Mouse (Mus musculus) ES-E14 (cell line): Measurements from ENCODE around the gene Gm10283.

ENCODE experiments used
- CHD2 ChIP-seq: IDR thresholded peaks from 2 replicates; pipeline ENCODE4 v1.6.1; 2014; ENCODE audit warnings: mild to moderate bottlenecking, low read depth, low read length, inconsistent platforms
- HCFC1 ChIP-seq: IDR thresholded peaks from 2 replicates; pipeline ENCODE4 v1.6.1; 2012; ENCODE audit warnings: low read length, inconsistent platforms, borderline replicate concordance; ENCODE audit not compliant: insufficient read depth
- MAFK ChIP-seq: IDR thresholded peaks from 2 replicates; pipeline ENCODE4 v1.6.1; 2014; ENCODE audit warnings: mild to moderate bottlenecking, low read depth, low read length, inconsistent platforms; ENCODE audit not compliant: insufficient read depth
- ZNF384 ChIP-seq: IDR thresholded peaks from 2 replicates; pipeline ENCODE4 v1.6.1; 2012; ENCODE audit warnings: low read depth, low read length, inconsistent platforms

DNA sequence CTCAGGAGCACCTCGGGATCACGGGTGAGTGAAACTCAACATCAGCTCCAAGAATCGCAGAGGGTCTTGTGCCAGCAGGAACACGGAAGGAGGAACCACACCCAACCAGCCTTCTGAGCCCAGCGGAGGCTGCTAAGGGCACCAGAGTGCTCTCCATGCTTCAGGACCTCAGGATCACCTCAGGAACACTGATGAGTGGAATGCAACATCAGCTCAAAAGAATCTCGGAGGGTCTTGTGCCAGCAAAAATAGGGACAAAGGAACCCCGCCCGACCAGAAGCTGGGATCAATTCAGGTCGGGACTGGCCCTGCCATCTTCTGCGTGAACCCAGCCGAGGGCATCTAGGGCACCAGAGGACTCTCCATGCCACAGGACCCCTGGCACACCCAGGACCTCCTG, 8.4 kb downstream of the Gm10283 start:
- TF ChIP-seq HCFC1: no peak
- TF ChIP-seq CHD2: no peak
- TF ChIP-seq ZNF384: no peak
- no peak for TF ChIP-seq MAFK
